Mouse (Mus musculus) left cerebral cortex, postnatal 4 days (tissue): ENCODE results near the gene Tnxb. TPM values are rescaled to one million over a fixed set of nuclear protein-coding genes. Genes with fewer than 3 reads are reported as not detected.

Experiments
- DNase-seq: peaks from one replicate; pipeline ENCODE4 v3.0.0-alpha.2; 2022
- intact Hi-C: fragments of 180-260 bp; cut with DNase I; formaldehyde crosslinking; loops from one replicate; pipeline ENCODE4 v1.15.1; 2025
- total RNA-seq, 2 experiments: library from RNA; stranded (reverse); gene quantifications; 2 replicates each; pipeline ENCODE4 v1.2.3; 2021

Gene Tnxb
- total RNA-seq, 2 experiments from 2014 or later: 1.9 to 2.2 TPM

GRCm38 (mm10) chr17:34643379-34643778 is 27.0 kb upstream of the Tnxb start:
- no peak for DNase-seq
- intact Hi-C loops: no loop called here

DNA sequence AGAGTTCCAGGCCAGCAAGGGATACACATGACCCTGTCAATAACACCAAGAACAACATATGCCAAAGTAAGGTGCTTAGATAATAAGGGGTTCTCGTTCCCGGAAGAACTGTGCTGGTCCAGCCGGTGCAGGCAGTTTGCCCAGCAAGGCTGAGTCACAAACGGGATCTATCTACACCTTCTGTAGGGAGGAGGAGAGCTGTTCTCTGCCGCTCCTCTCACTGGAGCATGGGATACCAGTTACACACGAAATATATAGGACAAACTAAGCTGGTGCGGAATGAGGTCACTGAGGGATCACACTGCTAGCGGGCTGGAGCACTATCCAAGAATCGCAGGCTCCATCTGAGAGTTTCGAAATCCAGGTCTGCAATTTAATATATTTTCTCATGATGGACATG is 26.4 kb upstream of the Tnxb start:
- intact Hi-C loops: no loop called here
- no peak for DNase-seq

GRCm38 (mm10) chr17:34644608-34645007 is 25.7 kb upstream of the Tnxb start, which contains the start of gene Fkbpl:
Fkbpl (plus strand) TSS chr17:34644764.
- peak; percentile 93 for DNase-seq
- intact Hi-C loops: no loop called here

GRCm38 (mm10) chr17:34645256-34645829 is 25.0 kb upstream of the Tnxb start:
- DNase-seq: no peak
- intact Hi-C loops: no loop called here

- intact Hi-C loops: no loop called here
- DNase-seq: no peak
These were observed 24.4 kb upstream of the Tnxb start for GRCm38 (mm10) chr17:34645831-34646511.

DNA sequence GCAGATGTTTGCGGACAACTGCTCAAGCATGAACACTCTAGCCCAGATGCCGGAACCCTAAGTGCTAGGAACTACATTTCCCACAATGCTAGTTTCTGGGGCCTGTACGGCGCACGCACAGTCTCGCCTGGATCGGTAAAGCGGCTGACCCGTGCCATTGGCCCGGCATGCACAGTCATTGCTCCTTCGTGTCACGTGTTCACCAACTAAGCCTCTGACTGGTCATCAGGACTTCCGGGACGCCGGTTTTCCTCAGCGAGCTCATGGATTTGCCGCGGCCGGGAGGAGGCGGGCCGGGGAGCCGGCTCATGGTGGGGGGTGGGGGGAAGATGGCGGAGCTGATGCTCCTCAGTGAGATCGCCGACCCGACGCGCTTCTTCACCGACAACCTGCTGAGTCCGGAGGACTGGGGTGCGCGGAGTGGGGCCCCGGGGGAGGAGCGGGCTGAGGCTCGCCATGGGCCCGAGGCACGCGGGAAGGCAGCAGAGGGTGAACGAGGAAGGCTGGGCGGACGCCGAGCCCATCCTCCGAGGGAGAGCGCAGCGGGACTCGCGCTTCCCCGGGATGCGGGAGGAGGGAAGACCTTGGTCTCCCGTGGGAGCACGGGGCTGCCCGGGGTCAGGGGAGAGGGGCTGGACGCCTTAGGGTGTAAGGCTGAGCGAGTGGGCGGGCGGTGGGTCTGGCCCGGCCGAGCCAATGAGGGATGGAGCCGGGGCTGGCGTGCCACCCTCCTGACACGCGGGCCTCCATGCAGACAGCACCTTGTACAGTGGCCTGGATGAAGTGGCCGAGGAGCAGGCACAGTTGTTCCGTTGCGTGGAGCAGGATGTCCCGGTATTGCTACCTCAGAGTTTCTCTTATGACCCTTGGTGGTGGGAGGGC is 23.2 kb upstream of the Tnxb start, which contains the start of gene Atf6b:
TSS of gene Atf6b (plus strand) at position 241 of the 882 bp plus-strand sequence.
- intact Hi-C loops: no loop called here
- peak; percentile 97 for DNase-seq

GRCm38 (mm10) chr17:34648141-34648890 is 22.0 kb upstream of the Tnxb start:
- intact Hi-C loops: no loop called here

DNA sequence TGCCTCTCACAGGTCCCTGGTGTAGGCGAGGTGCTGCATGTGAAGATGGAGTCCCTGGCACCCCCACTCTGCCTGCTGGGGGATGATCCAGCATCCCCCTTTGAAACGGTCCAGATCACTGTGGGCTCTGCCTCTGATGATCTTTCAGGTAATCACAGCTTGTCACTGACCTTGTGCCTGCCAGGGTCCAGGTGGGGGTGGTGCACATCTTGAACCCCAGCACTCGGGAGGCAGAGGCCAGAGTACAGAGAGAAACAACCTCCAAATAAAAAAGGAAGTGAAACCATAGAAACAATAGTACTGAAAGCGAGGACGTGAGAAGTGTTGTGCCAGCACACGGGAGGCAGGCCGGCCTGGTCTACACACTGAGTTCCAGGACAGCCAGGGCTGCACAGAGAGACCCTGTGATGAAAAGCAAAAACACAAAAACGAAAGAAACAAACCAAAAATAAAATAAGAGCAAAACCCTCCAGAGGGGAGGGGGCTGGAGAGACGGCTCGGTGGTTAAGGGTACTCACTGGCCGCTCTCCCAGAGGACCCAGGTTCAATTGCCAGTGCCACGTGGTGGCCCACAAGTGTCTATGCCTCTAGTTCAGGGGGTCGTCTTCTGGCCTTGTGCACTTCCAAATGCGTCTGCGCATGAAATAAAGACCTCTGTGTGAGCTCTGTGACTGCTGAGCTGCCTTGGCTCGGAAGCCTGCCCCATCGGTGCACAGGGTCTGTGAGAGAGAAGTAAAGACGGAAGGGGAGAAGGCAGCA is 21.1 kb upstream of the Tnxb start:
- DNase-seq: no peak
- intact Hi-C loops: no loop called here

More at GRCm38 (mm10) chr17:34648141-34648890, 22.0 kb upstream of the Tnxb start:
- DNase-seq: no peak

DNA sequence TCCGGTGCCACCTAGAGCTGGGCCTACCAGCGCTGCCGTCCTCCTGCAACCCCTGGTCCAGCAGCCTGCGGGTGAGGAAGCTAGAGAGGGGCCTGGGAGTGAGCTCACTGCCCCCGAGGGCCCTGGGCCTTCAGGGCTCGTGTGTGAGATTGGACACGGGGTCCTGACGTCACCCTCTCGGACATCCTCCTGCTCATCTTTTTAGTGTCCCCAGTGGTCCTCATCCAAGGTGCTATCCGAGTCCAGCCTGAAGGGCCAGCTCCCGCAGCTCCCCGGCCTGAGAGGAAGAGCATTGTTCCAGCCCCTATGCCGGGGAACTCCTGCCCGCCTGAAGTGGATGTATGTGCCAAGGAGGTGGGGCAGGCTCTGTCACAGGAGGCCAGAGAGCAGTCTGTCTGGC is 19.6 kb upstream of the Tnxb start:
- no peak for DNase-seq
- intact Hi-C loops: loop anchor here (5.0 kb wide), 1 partner anchor 187 kb away; the partner anchor contains the start of genes Dxo and Stk19

- no peak for DNase-seq
- intact Hi-C loops: loop anchor here (5.0 kb wide), 1 partner anchor 186 kb away; the partner anchor contains the start of genes Dxo and Stk19
These were observed 18.7 kb upstream of the Tnxb start for GRCm38 (mm10) chr17:34651507-34652221.

GRCm38 (mm10) chr17:34652546-34652945 is 17.8 kb upstream of the Tnxb start:
- no peak for DNase-seq
- intact Hi-C loops: loop anchor here (5.0 kb wide), 1 partner anchor 185 kb away; the partner anchor contains the start of genes Dxo and Stk19

- no peak for DNase-seq
- intact Hi-C loops: loop anchor here (5.0 kb wide), 1 partner anchor 184 kb away; the partner anchor contains the start of genes Dxo and Stk19
These were observed 17.4 kb upstream of the Tnxb start for GRCm38 (mm10) chr17:34652985-34653384.

- DNase-seq: peak; percentile 48
- intact Hi-C loops: loop anchor here (5.0 kb wide), 1 partner anchor 183 kb away; the partner anchor contains the start of genes Dxo and Stk19
These were observed 16.5 kb upstream of the Tnxb start for GRCm38 (mm10) chr17:34653746-34654285.

GRCm38 (mm10) chr17:34654392-34654791 is 15.9 kb upstream of the Tnxb start:
- peak; percentile 27 for DNase-seq
- intact Hi-C loops: loop anchor here (5.0 kb wide), 1 partner anchor 183 kb away; the partner anchor contains the start of genes Dxo and Stk19

- intact Hi-C loops: no loop called here
- no peak for DNase-seq
These were observed 15.2 kb upstream of the Tnxb start for GRCm38 (mm10) chr17:34655160-34655559.

- intact Hi-C loops: no loop called here
- peak; percentile 63 for DNase-seq
These were observed 14.7 kb upstream of the Tnxb start for GRCm38 (mm10) chr17:34655581-34655991.

DNA sequence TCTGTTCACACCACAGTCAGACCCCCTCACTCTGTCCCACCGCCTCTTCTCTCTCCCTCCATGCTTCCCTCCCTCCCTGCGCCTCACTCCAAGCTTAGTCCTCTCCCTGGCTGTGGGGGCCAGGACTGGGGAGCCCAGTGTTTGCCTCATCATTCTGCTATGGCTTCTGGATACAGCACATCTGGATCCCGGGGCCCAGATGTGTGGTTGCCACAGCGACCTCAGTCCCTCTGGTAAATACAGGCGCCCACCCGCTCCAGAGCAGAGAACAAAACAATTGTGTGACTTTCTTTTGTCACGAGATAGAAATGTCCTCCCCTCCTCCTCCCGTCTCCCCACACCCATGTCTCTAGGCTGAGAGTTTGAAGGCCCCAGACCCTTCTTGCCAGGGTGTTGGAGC is 13.7 kb upstream of the Tnxb start:
- no peak for DNase-seq
- intact Hi-C loops: no loop called here

DNA sequence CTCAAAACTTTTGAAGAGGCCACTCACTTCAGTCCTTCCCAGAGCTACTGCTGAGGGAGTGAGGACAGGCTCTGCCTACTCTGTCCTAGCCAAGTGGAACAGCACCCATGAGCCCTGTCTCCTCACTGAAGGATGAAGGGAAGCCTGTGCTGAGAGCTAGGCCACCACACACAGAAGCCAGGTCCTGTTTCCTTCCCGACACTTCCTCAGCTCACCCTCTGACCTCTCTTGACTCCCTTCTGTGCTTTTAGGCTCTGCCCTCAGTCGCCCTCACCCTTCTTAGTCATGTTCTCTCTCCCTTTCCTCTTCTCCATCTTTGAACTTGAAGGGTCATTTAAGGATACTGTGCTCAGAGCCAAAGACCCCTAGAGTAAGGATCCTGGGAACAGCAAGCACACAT is 13.1 kb upstream of the Tnxb start:
- no peak for DNase-seq
- intact Hi-C loops: no loop called here
